Mouse (Mus musculus) lung, embryonic 16.5 days (tissue): ENCODE measurements around the gene Snai3. TPM values are rescaled to one million over a fixed set of nuclear protein-coding genes. Genes with fewer than 3 reads are reported as not detected.
A peak's percentile ranks its signal among the peaks of the same experiment; 100 is the strongest.

Source experiments
- ATAC-seq: fragments of 200-750 bp; cut with Nextera tagmentation; 2 replicates; pipeline ENCODE4 v1.8.0; 2017; ENCODE audit warnings: low read depth, mild to moderate bottlenecking, moderate library complexity
- H3K27ac ChIP-seq: fragments of 300-500 bp; sonication (generic); 2 replicates; pipeline ENCODE4 v1.5.1; 2014; ENCODE audit warnings: mild to moderate bottlenecking, control low read depth, low read length
- H3K27me3 ChIP-seq: fragments of 300-500 bp; sonication (generic); 2 replicates; pipeline ENCODE4 v1.6.1; 2014; ENCODE audit warnings: low read depth, low read length, mixed read lengths; ENCODE audit not compliant: control insufficient read depth, insufficient read depth
- H3K36me3 ChIP-seq: fragments of 300-500 bp; sonication (generic); 2 replicates; pipeline ENCODE4 v1.6.1; 2014; ENCODE audit warnings: low read length; ENCODE audit not compliant: control insufficient read depth, insufficient read depth
- H3K4me1 ChIP-seq: fragments of 300-500 bp; sonication (generic); replicated peaks from 2 replicates; pipeline ENCODE4 v1.6.1; 2014; ENCODE audit warnings: low read length, mixed read lengths; ENCODE audit not compliant: control insufficient read depth, insufficient read depth
- H3K4me2 ChIP-seq: fragments of 300-500 bp; sonication (generic); 2 replicates; pipeline ENCODE4 v1.6.1; 2014; ENCODE audit warnings: low read depth, low read length, control low read depth
- H3K4me3 ChIP-seq: fragments of 300-500 bp; sonication (generic); 2 replicates; pipeline ENCODE4 v1.5.1; 2014; ENCODE audit warnings: mild to moderate bottlenecking, low read length, control low read depth
- H3K9ac ChIP-seq: fragments of 300-500 bp; sonication (generic); 2 replicates; pipeline ENCODE4 v1.6.1; 2014; ENCODE audit warnings: low read length, control low read depth
- H3K9me3 ChIP-seq: fragments of 300-500 bp; sonication (generic); 2 replicates; pipeline ENCODE4 v1.6.1; 2016; ENCODE audit warnings: low read length; ENCODE audit not compliant: control insufficient read depth
- WGBS: fragments of 180-500 bp; shearing (Covaris S2); extraction: QIAGEN DNeasy Blood & Tissue Kit; methylation state at CpG from one replicate; pipeline ENCODE4 v1.1.7; 2014; 5-methylcytosine and 5-hydroxymethylcytosine counted together
- polyA plus RNA-seq: library from polyadenylated mRNA; unstranded; fragments of >200 nt; fragmentation: Nextera tagmentation; extraction: Ambion mirVana; gene quantifications from 2 replicates; pipeline ENCODE4 v1.2.1, GENCODE M21; 2015

Gene Snai3
- polyA plus RNA-seq, 1 experiment from 2014 or later: 1.5 TPM

DNA sequence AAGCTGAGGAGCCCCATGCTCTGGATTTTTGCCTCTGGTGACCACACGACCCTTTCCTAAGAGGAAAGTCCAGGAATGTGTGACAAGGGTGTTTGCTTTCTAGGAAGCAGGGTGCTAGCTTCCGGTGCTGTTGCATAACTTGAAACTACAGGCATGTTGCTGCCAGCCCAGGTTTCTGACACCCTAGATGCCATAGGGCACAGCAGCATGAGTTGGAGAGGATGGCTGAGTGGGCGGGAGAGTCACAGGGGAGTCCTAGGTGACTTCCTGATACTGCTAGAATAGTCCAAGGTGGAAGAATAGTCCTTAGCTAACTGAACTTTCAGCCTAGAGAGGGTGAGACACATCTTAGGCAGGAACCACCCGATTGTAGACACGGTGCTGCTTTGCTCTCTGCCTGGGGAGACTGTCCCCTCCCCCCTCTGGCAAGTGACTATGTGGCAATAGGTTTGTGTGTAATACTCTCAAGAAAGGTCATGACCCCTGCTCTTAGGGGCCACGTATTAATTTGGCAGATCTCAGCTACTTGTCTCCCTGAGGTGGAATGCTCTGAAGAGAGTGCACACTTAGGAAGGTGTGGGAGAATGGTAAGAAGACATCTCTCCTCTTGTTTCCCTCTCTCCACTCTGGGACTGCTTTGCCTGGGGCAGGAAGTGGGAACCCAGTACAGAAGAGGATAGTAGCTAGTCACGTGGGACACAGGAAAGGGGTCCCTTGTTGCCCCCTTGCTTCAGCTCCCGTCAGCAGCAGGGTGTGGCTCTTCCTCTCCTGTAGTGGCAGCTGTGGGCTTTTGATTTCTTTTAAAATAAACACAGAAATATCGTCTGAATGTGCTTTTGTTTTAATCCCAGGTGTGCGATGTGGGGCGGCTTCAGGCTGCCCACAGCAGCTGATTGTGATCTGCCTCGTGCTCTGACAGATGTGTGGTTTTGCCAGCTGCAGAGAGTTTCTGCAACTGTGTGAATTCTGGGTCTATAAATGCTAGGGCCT lies 3.4 kb upstream of the Snai3 start:
- peak overlapping the region; percentile 42; the same call in 1 of the 2 replicates for H3K27ac ChIP-seq
- no peak overlapping the region; the same call in 1 of the 2 replicates for H3K4me2 ChIP-seq
- H3K4me1 ChIP-seq: peaks cover 16% of the 10 kb centered on the region
- H3K27me3 ChIP-seq: peaks cover 25% of the 10 kb centered on the region
- peak; percentile 21; the same call in 1 of the 2 replicates for ATAC-seq
- peaks cover 12% of the 10 kb centered on the region for H3K36me3 ChIP-seq
- 24% methylated on average over 12 of the region's 12 CpGs for WGBS
- H3K9ac ChIP-seq: no peak overlapping the region
- H3K4me3 ChIP-seq: no peak overlapping the region
- no peaks in the 10 kb centered on the region for H3K9me3 ChIP-seq

DNA sequence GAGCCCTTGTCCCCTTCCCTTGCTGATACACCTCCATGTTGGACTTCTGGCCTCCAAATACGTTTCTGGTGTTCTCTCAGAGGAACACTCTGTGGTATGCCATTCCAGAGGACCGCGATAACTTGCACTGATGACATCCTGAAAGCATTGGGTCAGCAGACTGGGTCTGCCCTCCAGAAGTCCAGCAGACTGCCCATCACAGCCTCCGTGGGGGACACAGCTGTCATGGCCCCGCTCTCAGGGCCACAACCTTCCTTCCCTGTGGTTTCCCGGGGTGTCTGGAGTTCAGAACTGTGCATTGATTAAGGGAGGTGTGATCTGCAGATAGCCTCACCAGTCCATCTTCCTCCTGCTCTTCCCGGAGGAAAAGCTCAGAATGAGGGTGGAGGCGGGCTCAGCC lies 2.0 kb upstream of the Snai3 start:
- WGBS: 55% methylated on average over 8 of the region's 8 CpGs
- Histone ChIP-seq H3K36me3 (peaks cover 7% of the 10 kb centered on the region), H3K9ac (no peak overlapping the region), H3K4me2 (no peak overlapping the region), H3K27ac (no peak overlapping the region), H3K4me1 (peaks cover 16% of the 10 kb centered on the region), H3K27me3 (peaks cover 28% of the 10 kb centered on the region), H3K9me3 (no peaks in the 10 kb centered on the region), H3K4me3 (no peak overlapping the region)
- ATAC-seq: no peak

DNA sequence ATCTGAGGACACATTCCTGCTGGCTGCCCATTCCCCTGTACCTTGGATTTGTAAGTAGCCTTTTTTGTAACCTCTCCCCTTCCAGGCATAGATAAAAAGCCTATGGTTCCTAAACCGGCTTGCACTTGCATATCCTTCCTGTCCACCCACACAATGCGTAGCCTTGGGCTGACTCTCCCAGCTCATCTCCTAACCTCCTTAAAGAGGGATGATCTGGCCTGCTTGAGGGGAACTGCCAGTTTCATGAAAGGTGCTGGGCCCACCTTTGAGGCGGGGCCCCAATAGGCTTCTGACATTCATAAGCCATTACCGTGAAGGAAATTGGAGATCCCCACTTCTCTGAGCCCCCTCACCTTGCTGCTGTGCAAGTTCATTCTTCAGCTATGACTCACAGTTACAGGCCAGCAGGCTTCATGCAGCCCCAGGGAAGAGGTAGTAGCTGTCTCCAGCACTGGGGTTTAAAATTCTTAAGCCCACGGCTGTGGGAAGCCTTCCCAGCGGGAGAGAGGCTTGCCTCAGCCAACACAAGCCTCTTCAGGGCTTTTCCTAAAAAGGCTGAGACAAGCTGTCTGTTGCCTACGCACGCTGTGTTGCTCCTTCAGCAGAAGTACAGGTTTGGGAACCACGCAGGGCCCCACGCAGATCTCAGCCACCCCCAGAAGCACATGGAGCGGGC lies 1.1 kb upstream of the Snai3 start:
- Histone ChIP-seq H3K9ac (no peak overlapping the region), H3K4me2 (no peak overlapping the region), H3K4me1 (peaks cover 16% of the 10 kb centered on the region), H3K27ac (no peak overlapping the region), H3K36me3 (peaks cover 3% of the 10 kb centered on the region), H3K4me3 (no peak overlapping the region), H3K9me3 (no peaks in the 10 kb centered on the region), H3K27me3 (peaks cover 30% of the 10 kb centered on the region)
- 57% methylated on average over 11 of the region's 11 CpGs for WGBS
- ATAC-seq: no peak

DNA sequence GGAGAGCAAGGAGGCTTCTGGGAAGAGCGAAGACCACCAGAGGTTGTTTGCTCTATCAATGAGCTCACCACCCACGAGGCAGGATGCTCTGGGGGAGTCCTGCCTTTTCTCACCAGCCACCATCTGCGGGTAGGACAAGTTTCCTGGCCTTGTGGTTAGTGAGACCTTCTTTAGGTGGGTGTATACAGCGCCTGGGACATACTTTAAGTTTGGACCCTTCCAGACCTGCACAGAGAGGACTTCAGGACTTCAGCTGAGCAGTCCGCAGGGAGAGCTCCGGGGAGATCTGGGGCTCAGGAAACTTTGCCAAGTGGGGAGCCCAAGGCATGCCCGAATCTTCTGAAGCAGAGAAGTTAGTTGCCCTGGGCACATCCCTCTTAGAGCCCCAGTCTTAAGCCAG lies 543 bp downstream of the Snai3 start:
- Histone ChIP-seq H3K9me3 (no peaks in the 10 kb centered on the region), H3K4me1 (peaks cover 16% of the 10 kb centered on the region), H3K4me3 (peak overlapping the region; percentile 29), H3K27ac (no peak overlapping the region), H3K9ac (peak overlapping the region; percentile 8; the same call in 1 of the 2 replicates), H3K4me2 (peak overlapping the region; percentile 47), H3K36me3 (no peaks in the 10 kb centered on the region), H3K27me3 (peaks cover 30% of the 10 kb centered on the region)
- no peak for ATAC-seq
- WGBS: 23% methylated on average over 7 of the region's 7 CpGs

DNA sequence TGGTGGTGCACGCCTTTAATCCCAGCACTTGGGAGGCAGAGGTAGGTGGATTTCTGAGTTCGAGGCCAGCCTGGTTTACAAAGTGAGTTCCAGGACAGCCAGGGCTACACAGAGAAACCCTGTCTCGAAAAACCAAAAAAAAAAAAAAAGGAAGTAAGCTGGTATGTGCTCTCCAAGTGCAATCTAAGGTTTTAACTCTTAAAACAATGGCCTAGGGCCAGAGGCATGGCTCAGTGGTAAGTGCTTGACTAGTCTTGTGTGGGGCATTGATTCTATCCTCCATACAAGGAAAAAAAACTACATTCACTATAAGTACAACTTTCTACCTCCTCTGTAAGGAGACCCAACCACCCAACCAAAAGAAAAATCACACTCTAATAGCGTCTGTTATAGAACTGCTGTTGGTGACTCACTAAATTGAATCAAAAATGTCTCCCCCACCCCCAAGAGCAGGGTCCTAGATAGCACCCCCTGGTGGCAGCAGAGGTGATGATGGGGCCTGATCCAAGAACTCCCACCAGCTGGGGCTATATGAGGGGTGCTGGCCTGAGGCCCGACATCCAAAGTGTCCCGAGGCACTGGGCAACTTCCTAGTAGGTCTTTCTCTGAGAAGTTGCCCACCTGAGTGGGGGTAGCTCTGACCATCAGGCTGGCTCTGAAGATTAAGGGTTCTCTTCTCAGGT lies 1.2 kb downstream of the Snai3 start:
- Histone ChIP-seq H3K36me3 (no peaks in the 10 kb centered on the region), H3K27ac (no peak overlapping the region), H3K4me2 (no peak overlapping the region), H3K4me3 (no peak overlapping the region), H3K9ac (no peak overlapping the region), H3K9me3 (no peaks in the 10 kb centered on the region), H3K27me3 (peaks cover 30% of the 10 kb centered on the region), H3K4me1 (peaks cover 16% of the 10 kb centered on the region)
- 54% methylated on average over 6 of the region's 6 CpGs for WGBS
- no peak for ATAC-seq

DNA sequence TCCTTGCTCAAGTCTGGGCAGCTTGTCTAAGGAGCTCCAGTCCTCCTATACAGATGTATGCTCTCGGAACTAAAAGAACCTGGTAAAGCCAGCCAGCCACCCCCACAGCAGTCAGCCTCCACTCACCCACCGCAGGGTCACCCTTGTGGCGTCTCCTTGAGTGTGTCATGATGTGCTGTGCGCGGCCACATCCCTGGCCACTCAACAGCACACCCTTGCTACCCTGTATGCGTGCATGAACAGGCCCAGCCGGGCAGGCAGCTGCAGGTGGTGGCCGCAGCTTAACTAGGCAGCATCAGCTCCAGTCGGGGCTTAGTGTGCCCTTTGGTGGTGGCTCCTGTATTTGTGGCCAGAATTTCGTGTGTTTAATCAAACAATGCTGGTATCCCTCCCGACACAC lies 3.4 kb downstream of the Snai3 start:
- peaks cover 7% of the 10 kb centered on the region for H3K4me1 ChIP-seq
- H3K27ac ChIP-seq: no peak overlapping the region
- H3K9me3 ChIP-seq: no peaks in the 10 kb centered on the region
- no peak overlapping the region for H3K4me3 ChIP-seq
- no peaks in the 10 kb centered on the region for H3K36me3 ChIP-seq
- ATAC-seq: no peak
- H3K4me2 ChIP-seq: no peak overlapping the region
- no peak overlapping the region for H3K9ac ChIP-seq
- H3K27me3 ChIP-seq: peaks cover 30% of the 10 kb centered on the region
- 62% methylated on average over 11 of the region's 11 CpGs for WGBS

DNA sequence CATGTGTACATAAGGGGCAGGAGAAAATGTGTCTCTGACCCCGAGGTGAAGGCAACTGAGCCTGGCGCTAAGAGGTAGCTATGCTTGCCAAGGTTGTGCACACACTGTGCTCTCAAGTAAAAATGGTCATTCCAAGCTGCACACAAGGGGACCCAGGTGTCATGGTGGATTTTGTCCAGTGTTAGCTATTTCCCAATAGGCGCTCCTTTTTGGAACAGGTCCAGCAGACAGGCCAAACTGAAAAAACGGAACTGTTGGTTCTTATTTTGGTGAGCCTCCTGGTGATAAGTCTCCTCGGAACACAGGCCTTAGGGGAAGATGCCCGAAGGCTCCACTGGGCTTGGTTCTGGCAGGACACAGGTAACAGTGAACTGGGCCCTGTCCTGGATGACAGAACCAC lies 6.1 kb downstream of the Snai3 start:
- Histone ChIP-seq H3K4me2 (no peak overlapping the region), H3K4me1 (no peaks in the 10 kb centered on the region), H3K4me3 (no peak overlapping the region), H3K27me3 (peaks cover 5% of the 10 kb centered on the region), H3K36me3 (no peaks in the 10 kb centered on the region), H3K9me3 (no peaks in the 10 kb centered on the region), H3K27ac (no peak overlapping the region), H3K9ac (no peak overlapping the region)
- 73% methylated on average over 6 of the region's 6 CpGs for WGBS
- ATAC-seq: no peak

DNA sequence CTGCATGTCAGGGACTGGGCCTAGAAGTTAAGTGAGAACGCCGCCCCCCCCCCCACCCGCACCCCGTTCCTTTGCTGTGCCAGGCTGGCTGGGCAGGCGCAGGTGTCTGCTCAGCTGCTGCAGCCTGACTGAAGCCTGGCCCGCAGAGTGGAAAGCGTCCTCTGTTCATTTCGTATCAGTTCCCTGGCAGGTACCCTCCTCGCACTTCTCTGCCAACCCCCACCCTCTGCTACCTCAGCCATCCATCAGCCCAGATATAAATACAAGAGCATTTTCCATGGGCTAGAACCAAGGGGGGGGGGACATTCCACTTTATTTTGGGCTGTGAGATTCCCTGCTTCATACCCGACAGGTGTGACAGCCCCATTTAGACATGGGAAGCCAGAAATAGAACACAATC lies 8.4 kb downstream of the Snai3 start:
- peaks cover under 1% of the 10 kb centered on the region; the same call in 1 of the 2 replicates for H3K27me3 ChIP-seq
- H3K4me2 ChIP-seq: no peak overlapping the region
- no peaks in the 10 kb centered on the region for H3K9me3 ChIP-seq
- 82% methylated on average over 10 of the region's 10 CpGs for WGBS
- no peak overlapping the region for H3K27ac ChIP-seq
- no peak overlapping the region for H3K9ac ChIP-seq
- H3K4me3 ChIP-seq: no peak overlapping the region
- ATAC-seq: no peak
- no peaks in the 10 kb centered on the region for H3K36me3 ChIP-seq
- H3K4me1 ChIP-seq: no peaks in the 10 kb centered on the region
